Mouse (Mus musculus) left cerebral cortex, adult 8-10 months (tissue): ENCODE data around the gene Cep112. TPM values are rescaled to one million over a fixed set of nuclear protein-coding genes. Genes with fewer than 3 reads are reported as not detected.
A peak's percentile ranks its signal among the peaks of the same experiment; 100 is the strongest.
"Not testable (repeated sequence)": the region's sequence is repeated elsewhere in the genome, so short reads cannot be mapped to it uniquely, and the experiment has no call there.

Experiments
- DNase-seq, 2 experiments: peaks; one replicate each; pipeline ENCODE4 v3.0.0; 2022; ENCODE audit warnings: low spot score in 2 of 2
- total RNA-seq, 4 experiments: library from RNA; stranded (reverse); gene quantifications; 2 replicates each; pipeline ENCODE4 v1.2.4; 2022

Gene Cep112
- total RNA-seq, 4 experiments from 2014 or later, result 13.1 to 19.2 (median 16.5) TPM

GRCm38 (mm10) chr11:108865746-108866145, 440.8 kb downstream of the Cep112 start:
- no peak for DNase-seq

DNA sequence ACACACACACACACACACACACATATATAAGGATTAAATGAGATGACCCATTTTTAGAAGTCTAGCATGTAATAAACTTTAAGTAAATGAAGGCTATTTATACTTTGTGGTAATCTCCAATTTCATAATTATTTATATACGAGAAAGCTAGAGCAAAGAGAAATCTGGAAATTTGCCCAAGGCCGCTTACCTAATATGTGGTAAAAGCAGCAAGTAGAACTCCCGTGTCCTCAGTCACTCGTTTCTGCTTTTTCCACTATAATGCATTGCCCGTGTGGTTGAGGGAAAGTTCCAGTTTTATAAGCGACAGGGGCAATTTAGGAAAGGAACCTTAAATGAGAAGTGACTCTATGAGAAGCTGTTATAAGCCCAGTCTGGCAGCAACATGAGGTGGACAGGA, 442.5 kb downstream of the Cep112 start:
- DNase-seq, result no peak

GRCm38 (mm10) chr11:108871284-108871683, 446.3 kb downstream of the Cep112 start:
- DNase-seq, result not testable (repeated sequence)

DNA sequence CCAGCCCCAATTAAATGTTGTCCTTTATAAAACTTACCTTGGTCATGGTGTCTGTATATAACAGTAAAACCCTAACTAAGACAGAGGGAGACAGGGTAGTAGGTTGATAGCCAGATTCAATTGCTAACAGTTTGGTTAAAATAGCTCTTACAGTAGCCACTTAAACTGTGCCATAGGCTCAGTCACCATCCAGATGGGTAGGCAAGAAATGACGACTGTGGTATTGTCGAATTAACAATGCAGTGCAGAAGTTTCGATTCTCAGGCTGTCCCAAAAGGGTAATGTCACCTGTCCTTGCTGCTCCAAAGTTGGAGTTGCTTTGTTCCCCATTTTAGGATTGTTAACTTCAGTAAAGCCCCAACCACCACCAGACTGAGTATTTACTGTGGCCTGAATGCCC, 446.8 kb downstream of the Cep112 start:
- no peak for DNase-seq

DNA sequence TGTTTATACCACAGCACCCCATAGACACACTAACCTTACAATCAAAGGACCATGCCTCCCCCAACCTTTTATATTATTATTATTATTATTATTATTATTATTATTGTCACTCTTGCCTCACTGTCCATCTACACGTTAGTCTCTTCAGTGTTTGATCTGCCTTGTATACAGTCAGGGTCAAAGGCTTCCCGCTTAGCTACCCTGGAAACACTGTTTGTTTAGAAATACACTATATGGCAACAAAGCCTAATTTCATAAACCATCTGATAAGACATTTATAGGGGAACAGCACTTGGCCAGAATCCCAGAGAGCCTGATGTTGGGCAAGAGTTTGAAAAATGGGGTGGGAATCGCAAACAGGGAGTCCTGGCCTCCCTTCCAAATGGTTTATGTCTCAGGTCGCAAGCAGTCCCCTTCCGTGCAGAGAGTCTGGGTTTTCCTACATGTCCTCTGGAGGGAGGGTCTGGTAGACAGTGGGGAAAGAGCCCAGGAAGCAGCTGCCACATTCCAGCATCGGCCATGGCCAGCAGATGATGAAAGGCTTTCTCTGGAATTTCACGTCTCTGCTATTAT, 451.7 kb downstream of the Cep112 start:
- no peak for DNase-seq

DNA sequence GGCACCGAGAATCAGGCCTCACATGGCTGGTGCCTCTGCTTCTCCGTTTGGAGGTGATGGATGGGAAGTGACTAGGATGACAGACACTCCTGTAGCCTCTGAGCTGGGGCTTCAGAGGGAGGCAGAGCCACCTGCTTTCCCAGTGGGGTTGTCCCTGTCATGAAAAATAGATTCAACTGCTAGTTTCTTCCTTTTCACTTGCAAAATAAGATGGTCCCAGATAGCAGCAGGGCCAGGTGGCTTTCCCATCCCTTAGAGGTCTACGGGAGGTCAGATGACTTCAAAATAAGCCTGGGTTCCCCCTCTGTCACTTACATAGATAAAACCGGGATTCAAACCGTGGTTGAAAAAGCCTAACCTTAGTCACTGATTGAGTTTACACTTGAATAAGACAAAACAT, 452.5 kb downstream of the Cep112 start:
- DNase-seq, result no peak

DNA sequence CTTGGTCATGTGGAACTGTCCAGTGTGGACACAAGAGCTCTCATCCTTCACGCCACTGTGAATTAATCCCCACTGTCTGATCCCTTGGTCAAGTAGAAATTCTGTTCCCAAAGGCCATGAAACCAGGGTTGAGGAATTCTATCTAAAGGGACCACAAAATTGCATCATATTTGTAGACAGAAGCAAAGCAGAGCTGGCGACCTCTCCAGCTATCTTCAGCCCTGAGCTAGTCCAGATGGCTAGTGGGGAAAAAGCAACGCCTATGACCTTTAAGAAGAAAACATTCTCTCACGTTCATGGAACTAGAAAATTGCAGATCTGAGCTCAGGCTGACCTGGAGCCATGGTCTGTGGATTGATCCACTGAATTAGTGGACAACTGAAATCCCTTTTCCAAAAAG, 455.6 kb downstream of the Cep112 start:
- no peak for DNase-seq

GRCm38 (mm10) chr11:108881662-108882061, 456.7 kb downstream of the Cep112 start:
- no peak for DNase-seq

- no peak for DNase-seq
Measured at GRCm38 (mm10) chr11:108885276-108885896, 460.4 kb downstream of the Cep112 start.

DNA sequence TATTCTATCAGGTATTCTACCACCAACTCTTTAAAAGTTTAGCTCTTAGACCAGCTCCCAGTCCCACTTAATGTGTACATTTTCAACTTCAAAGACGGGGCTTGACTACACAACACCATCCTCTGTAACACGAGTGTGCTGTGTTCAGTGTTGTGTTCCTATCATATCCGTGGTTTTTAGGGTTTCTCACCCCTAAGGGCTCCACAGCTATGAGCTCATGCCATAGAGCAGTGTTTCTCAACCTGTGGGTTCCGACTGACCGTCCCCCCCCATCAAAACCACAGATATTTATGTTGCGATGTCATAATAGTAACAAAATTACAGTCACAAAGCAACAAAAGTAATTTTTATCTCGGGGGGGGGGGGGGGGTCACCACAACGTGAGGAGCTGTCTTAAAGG, 461.1 kb downstream of the Cep112 start:
- no peak for DNase-seq

GRCm38 (mm10) chr11:108889121-108889520, 464.1 kb downstream of the Cep112 start:
- DNase-seq, result peak in 1 of 2 experiments; percentile 13

DNA sequence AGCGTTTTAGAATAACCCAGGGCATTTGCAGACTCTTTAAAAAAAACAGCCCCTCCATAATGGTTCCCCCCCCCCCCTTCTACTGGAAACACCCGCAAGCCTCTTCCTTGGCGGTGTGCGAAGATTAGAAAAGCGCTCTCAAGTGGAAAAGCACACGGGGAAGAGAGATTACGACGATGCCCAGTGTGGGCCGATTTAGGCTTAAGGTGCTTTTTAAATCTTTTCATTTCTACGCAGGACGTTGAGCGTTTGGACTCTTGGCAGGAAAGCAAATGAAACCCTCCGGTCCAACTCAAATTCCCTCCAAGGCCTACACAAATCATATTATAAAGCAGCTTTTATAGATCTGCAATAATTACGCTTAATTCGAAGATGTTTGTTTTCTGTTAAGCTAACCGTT, 465.6 kb downstream of the Cep112 start:
- no peak for DNase-seq

- DNase-seq, result peak in 1 of 2 experiments; percentile 15
Measured at GRCm38 (mm10) chr11:108891111-108891870, 466.3 kb downstream of the Cep112 start.

DNA sequence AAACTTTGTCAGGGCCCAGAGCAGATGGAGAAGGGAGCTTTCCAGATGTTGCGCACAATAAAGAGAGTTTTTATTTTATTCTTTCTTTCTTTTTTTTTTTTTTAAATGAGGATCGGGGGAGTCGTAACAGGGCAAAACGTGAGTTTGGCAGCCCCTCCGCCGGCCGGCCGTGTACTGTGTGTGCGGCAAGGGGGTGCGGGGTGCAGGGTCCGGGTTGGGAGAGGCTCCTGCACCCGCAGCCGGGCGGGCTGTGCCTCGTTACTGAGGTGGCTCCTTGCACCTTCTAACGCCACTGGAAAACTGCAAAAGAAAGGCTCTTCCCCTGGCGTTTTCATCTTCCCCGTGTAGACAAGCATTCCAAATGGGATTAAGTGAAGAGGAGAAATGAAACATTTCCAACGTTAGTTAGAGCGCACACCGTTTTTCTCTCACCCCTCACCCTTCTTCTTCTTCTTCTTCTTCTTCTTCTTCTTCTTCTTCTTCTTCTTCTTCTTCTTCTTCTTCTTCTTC, 466.9 kb downstream of the Cep112 start:
- no peak for DNase-seq

GRCm38 (mm10) chr11:108892406-108892805, 467.4 kb downstream of the Cep112 start:
- DNase-seq, result no peak

DNA sequence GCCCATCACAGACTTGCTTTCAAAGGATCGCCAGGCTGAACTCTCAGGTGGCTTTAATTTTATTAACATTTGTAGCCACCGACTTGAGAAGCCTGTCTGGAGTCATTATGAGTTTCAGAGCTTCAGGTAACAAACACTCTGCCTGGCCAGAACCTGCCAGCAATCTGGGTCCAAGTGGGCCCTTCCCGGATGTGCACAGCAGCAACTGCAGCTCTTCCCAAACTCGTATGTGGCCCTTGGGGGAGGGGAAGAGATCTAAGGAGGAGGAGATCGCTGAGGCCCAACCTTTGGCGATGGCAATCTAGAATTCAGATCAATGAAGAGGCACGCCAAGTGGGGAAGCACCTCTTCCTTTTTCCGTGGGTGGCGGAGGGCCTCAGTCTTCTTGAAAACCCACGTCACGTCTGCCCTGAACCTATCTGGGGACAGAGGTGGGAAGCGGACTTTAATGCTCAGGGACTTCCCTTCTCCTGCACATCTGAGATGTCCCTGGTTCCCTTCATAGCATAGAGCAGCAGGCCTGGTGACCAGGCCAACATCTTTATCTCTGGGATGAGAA, 468.3 kb downstream of the Cep112 start:
- DNase-seq, result no peak

- no peak for DNase-seq
Measured at GRCm38 (mm10) chr11:108893855-108894510, 469.0 kb downstream of the Cep112 start.

GRCm38 (mm10) chr11:108897034-108897433, 472.0 kb downstream of the Cep112 start:
- DNase-seq, result no peak

- no peak for DNase-seq
Measured at GRCm38 (mm10) chr11:108898063-108898462, 473.1 kb downstream of the Cep112 start.

GRCm38 (mm10) chr11:108898483-108898882, 473.5 kb downstream of the Cep112 start:
- DNase-seq, result no peak

GRCm38 (mm10) chr11:108900718-108901488, 475.9 kb downstream of the Cep112 start:
- DNase-seq, result peak in 1 of 2 experiments; percentile 50
